Mouse (Mus musculus): ENCODE results near the gene Olfr70.

Olfr70 gene

DNA sequence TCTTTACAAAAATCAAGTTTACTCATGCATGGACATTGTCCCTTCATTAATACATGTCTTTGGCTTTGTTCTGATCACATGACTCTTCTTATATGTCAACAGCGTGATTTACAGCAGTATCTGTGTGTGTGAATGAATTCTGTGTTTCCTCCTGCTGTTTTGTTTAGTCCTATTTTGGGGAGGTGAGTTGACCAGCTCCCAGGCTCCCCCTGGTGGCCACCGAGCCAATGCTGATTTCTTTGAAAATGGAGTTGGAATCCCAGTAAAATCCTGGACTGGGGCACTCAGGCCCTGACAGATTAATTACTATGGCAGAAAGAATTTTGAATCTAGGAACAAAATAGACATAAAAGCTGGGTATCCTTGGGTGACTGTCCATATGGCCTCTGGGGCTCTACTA is 11.2 kb upstream of the Olfr70 start:
- in situ Hi-C loops (cut with MboI, MseI): no loop called here

DNA sequence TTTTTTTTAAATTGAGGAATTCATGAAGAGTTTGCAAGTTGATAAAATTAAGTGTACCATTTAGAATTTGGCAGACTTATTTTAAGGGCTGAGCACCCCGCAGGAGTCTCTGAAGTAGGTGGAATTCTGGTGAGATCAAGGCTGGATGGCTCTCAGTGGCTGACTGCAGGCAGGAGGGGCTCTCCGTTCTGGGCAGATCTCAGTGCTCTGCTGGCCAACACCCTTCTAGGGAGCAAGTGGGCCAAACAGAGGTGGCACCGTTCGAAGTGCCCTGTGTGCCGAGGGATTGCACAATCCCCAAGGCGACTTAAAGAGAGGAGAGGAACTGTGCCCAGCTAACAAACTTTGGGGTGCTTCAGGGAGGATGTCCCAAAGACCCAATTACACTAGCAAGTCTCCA is 9.3 kb upstream of the Olfr70 start, which contains the start of gene Olfr71:
Olfr71 (minus strand) TSS at position 387 of the 400 bp plus-strand sequence.
- in situ Hi-C loops (cut with MboI, MseI): no loop called here

- in situ Hi-C loops (cut with MboI, MseI): no loop called here
These were observed 5.4 kb upstream of the Olfr70 start for GRCm38 (mm10) chr4:43705991-43706390.

GRCm38 (mm10) chr4:43703851-43704250 is 3.2 kb upstream of the Olfr70 start:
- in situ Hi-C loops (cut with MboI, MseI): no loop called here

DNA sequence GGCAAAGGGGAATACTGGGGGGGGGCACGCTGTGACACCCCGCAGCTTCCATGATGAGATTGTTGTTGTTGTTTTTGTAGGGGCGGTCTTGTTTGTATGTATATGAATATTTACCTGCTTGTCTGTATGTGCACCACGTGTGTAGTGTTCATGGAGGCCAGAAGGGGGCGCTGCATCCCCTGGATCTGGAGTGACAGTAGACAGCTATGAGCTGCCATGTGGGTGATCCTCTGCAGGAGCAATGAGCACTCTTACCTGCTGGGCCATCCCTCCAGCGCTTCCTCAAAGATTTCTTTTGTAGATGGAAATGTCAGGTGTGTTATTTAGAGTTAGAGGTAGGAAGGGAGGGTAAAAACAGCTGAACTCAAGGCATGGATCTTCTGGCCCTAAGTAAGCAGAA is 2.8 kb upstream of the Olfr70 start:
- in situ Hi-C loops (cut with MboI, MseI): no loop called here

DNA sequence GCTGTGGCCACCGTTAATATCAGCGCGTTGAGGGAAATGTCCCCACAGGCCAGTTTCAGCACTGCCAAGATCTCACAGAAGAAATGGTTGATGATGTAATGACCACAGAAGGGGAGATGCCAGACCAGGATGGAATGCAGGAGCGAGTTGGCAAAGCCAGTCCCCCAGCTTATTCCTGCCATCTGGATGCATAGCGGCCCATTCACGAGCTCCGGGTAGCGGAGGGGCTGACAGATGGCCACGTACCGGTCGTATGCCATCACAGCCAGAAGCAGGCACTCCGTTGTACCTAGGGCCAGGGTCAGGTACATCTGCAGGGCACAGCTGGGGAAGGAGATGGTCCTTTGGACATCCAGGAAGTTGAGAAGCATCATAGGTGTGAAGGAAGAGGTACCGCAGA is 4.0 kb downstream of the Olfr70 start:
- in situ Hi-C loops (cut with MboI, MseI): no loop called here

GRCm38 (mm10) chr4:43695249-43695671 is 5.3 kb downstream of the Olfr70 start:
- in situ Hi-C loops (cut with MboI, MseI): no loop called here

DNA sequence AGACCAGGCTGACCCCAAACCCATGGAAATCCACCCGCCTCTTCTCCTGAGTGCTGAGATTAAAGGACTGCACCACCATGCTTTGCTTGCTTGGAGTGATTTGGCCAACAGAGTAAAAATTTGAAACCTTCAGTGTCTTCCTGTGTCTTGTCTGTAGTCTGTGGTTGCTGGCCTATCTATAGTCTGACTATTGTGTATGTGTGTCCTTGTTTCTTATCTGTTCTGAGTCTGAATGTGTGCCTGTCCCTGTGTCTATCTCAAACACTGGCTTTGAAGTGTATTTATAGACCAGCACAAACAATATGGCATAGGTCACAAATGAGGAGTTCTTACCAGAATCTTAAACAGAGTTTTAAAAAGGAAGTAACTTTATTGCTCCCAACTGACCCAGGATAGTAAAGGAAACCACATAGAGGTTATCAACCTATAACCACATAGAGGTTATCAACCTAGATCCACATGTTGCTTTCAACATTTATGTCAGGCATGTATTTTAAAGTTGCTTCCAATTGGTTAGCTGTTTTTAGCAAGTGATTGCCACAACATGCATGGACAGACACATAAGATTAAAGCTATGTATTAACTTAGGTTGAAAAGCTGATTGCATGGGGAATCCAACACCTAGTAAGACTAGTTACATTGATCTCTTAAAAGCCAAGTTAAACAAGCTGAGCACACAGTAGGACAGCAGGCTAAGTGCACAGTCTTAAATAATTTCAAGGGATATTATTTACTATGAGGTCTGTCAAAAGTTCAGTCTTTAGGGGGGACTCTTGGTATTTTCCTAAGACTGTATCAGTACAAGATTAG is 6.0 kb downstream of the Olfr70 start:
- in situ Hi-C loops (cut with MboI, MseI): no loop called here

GRCm38 (mm10) chr4:43693806-43694241 is 6.8 kb downstream of the Olfr70 start:
- in situ Hi-C loops (cut with MboI, MseI): no loop called here

- in situ Hi-C loops (cut with MboI, MseI): no loop called here
These were observed 9.6 kb downstream of the Olfr70 start for GRCm38 (mm10) chr4:43691026-43691425.

GRCm38 (mm10) chr4:43690021-43690420 is 10.6 kb downstream of the Olfr70 start:
- in situ Hi-C loops (cut with MboI, MseI): no loop called here

DNA sequence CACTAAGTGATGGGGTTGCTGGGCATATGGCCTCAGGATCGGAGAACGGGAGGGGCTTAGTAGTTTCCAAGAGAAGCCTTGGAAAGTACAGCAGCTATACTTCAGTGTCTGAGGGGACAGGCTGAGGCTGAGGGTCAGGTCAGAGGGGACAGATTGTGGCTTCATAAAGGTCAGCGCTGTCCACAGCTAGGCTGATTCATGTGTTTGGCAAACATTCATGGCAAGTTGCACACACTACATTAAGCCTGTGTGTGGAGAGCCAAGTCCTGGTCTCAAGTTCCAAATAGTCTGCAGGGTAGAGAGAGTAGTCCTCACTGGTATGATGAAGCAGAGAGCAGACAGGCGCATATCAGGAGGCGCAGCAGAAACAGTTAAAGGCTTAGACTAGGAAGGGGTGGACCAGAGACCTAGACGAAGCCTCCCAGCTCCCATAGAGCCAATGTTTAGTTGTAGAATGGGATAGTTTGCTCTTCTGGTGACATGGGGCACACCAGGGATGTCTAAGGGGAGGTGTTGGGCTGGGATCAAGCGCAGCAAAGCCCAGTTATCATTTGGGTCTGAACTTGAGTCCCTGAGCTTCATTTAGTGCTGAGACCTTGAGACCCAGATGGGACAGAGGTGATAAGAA is 21.1 kb downstream of the Olfr70 start:
- in situ Hi-C loops (cut with MboI, MseI): no loop called here

DNA sequence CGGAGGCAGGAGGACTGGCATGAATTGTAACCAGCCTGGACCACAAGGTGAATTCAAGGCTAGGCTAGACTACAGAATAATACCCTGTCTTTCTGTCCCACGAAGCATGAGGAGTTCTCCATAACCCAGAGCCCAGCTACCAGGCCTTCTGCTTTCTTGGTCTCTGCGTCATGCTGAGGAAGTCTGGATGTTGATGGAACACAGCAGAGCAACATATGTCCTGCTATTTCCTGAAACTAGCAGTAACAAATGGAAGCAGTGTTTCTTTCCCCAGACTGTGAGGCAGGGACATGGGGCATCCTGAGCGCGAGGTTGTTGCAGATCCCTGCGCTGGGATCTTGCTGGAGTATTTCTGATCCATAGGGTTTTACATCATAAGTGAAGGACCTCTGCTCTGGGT is 22.1 kb downstream of the Olfr70 start:
- in situ Hi-C loops (cut with MboI, MseI): no loop called here

GRCm38 (mm10) chr4:43675608-43676007 is 25.0 kb downstream of the Olfr70 start:
- in situ Hi-C loops (cut with MboI, MseI): no loop called here

DNA sequence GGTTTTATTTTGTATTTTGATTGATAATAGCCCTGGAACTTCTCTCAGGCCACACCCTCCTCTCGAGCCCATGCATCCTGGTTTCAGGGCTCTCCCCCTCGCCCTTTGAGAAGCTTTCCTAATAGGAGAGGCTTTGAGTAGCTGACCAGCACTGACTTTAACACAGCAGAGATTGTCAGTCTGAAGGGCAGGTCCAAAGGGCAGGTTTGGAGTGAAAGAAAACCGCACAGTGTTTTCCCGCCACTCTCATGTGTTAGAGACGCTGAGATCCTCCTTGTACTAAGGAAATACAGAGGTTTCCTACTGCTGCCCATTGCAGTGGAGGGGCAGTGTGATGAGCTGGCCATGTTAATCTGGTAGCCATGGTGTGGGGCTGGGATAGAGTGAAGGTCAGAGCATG is 25.6 kb downstream of the Olfr70 start:
- in situ Hi-C loops (cut with MboI, MseI): no loop called here

GRCm38 (mm10) chr4:43673703-43674102 is 26.9 kb downstream of the Olfr70 start:
- in situ Hi-C loops (cut with MboI, MseI): no loop called here

- in situ Hi-C loops (cut with MboI, MseI): no loop called here
These were observed 28.5 kb downstream of the Olfr70 start for GRCm38 (mm10) chr4:43672070-43672469.

DNA sequence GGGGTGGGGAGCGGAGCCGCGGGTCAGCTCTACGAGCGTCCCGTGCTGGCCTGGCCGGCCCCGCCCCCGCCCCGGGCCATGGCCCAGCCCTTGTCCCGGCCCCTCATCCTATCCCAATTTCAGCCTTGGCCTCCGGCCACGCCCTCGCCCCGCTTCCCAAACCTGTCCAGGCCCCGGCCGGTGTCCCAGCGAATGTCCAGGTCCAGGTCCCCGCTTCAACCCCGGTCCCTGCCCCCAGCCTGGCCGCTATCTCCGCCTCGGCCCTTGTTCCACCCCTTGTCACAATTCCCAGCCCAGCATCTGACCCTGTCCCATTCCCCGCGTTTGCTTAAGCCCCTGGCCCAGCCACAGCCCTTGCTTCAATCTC is 31.2 kb downstream of the Olfr70 start:
- in situ Hi-C loops (cut with MboI, MseI): no loop called here

- in situ Hi-C loops (cut with MboI, MseI): no loop called here
These were observed 31.7 kb downstream of the Olfr70 start, which contains the start of the genes Tmem8b and Fam221b for GRCm38 (mm10) chr4:43668782-43669427. Gene Tmem8b, plus strand, starts transcription at chr4:43668971. Gene Fam221b, minus strand, starts transcription at chr4:43669145.

DNA sequence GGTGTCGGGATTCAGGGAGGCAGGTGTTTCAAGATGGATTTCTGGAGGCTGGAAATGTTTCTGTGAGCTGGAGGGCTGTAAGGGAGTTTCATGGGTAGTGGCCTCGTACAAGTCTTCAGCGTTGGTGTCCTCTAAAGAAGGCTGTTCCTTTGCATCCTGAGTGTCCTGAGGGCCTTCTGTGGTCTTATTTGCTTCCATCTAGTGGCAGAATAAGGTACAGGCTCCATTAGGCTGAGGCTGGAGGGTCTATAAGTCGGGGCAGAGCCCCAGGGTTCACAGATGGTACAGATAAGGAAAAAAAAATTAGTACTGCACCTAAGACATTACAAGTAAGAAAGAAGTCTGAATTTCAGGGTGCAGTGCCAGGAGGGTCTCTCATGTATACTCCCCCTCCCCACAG is 34.2 kb downstream of the Olfr70 start:
- in situ Hi-C loops (cut with MboI, MseI): no loop called here

- in situ Hi-C loops (cut with MboI, MseI): no loop called here
These were observed 43.5 kb downstream of the Olfr70 start for GRCm38 (mm10) chr4:43657146-43657545.

GRCm38 (mm10) chr4:43656339-43657109 is 44.1 kb downstream of the Olfr70 start, which contains the start of gene Hint2:
Gene Hint2, minus strand, starts transcription at chr4:43656466.
- in situ Hi-C loops (cut with MboI, MseI): no loop called here

Data from T-helper 1 cell (primary cell).